Mouse (Mus musculus) heart, adult 2 months (tissue): ENCODE measurements around the gene Rnf225.

ENCODE experiments used
- CTCF ChIP-seq: fragments of 200-600 bp; IDR thresholded peaks from 2 replicates; pipeline ENCODE4 v1.8.1; 2022; ENCODE audit warnings: antibody characterized with exemption, mild to moderate bottlenecking, moderate library complexity
- EP300 ChIP-seq: fragments of 200-500 bp; IDR thresholded peaks from 2 replicates; pipeline ENCODE4 v1.6.1; 2011; ENCODE audit warnings: low read depth, low read length, control low read depth; ENCODE audit not compliant: insufficient read depth
- POLR2A ChIP-seq: fragments of 200-500 bp; IDR thresholded peaks from 2 replicates; pipeline ENCODE4 v1.6.1; 2011; ENCODE audit warnings: mild to moderate bottlenecking, low read depth, low read length, control low read depth; ENCODE audit not compliant: insufficient read depth

GRCm38 (mm10) chr7:12959718-12960117 lies 32.5 kb downstream of the Rnf225 start:
- TF ChIP-seq POLR2A (no peak), CTCF (no peak), EP300 (no peak)
